Mouse (Mus musculus): ENCODE measurements around the gene 2310011J03Rik. TPM values are rescaled to one million over a fixed set of nuclear protein-coding genes. Genes with fewer than 3 reads are reported as not detected.

Gene 2310011J03Rik
- polyA plus RNA-seq, 1 experiment, result 62.6 TPM

- H3K79me3 ChIP-seq (ENCODE audit: low read depth), result no peaks in the 10 kb centered on the region
- H3K36me3 ChIP-seq (ENCODE audit: control insufficient read depth, insufficient read depth), result no peaks in the 10 kb centered on the region
- no peak overlapping the region for H3ac ChIP-seq (ENCODE audit: control insufficient read depth, insufficient read length, low read depth)
- H3K27me3 ChIP-seq (ENCODE audit: control insufficient read depth, insufficient read depth, insufficient read length), result peaks cover 23% of the 10 kb centered on the region
- TF ChIP-seq FOSL1 (IDR thresholded peaks at IDR 0.05; ENCODE audit: insufficient read depth, low read length, poor library complexity, severe bottlenecking) (no peak), MAX (IDR thresholded peaks at IDR 0.05) (no peak), CTCF (IDR thresholded peaks at IDR 0.05; ENCODE audit: control insufficient read depth, insufficient read depth, insufficient read length) (no peak), USF1 (IDR thresholded peaks at IDR 0.05; ENCODE audit: low read depth) (no peak), CEBPB (IDR thresholded peaks at IDR 0.05; ENCODE audit: low read depth) (no peak), MYOG (IDR thresholded peaks at IDR 0.05; ENCODE audit: control insufficient read depth, extremely low read depth, insufficient read length) (no peak), MYOD1 (IDR thresholded peaks at IDR 0.05; ENCODE audit: control insufficient read depth, insufficient read length, low read depth) (no peak)
- H3K4me3 ChIP-seq (ENCODE audit: insufficient read depth, poor library complexity, severe bottlenecking), result no peak overlapping the region
- peaks cover 7% of the 10 kb centered on the region for H3K79me2 ChIP-seq (ENCODE audit: control insufficient read depth, insufficient read depth)
Measured at GRCm38 (mm10) chr10:80313627-80314201, 6.6 kb downstream of the 2310011J03Rik start.

- no peaks in the 10 kb centered on the region for H3K79me2 ChIP-seq (ENCODE audit: control insufficient read depth, insufficient read depth)
- no peaks in the 10 kb centered on the region for H3K36me3 ChIP-seq (ENCODE audit: control insufficient read depth, insufficient read depth)
- H3K4me3 ChIP-seq (ENCODE audit: insufficient read depth, poor library complexity, severe bottlenecking), result no peak overlapping the region
- TF ChIP-seq CEBPB (IDR thresholded peaks at IDR 0.05; ENCODE audit: low read depth) (no peak), FOSL1 (IDR thresholded peaks at IDR 0.05; ENCODE audit: insufficient read depth, low read length, poor library complexity, severe bottlenecking) (no peak), MAX (IDR thresholded peaks at IDR 0.05) (no peak), CTCF (IDR thresholded peaks at IDR 0.05; ENCODE audit: control insufficient read depth, insufficient read depth, insufficient read length) (no peak), MYOD1 (IDR thresholded peaks at IDR 0.05; ENCODE audit: control insufficient read depth, insufficient read length, low read depth) (no peak), MYOG (IDR thresholded peaks at IDR 0.05; ENCODE audit: control insufficient read depth, extremely low read depth, insufficient read length) (no peak), USF1 (IDR thresholded peaks at IDR 0.05; ENCODE audit: low read depth) (no peak)
- peaks cover 25% of the 10 kb centered on the region for H3K27me3 ChIP-seq (ENCODE audit: control insufficient read depth, insufficient read depth, insufficient read length)
- no peaks in the 10 kb centered on the region for H3K79me3 ChIP-seq (ENCODE audit: low read depth)
- H3ac ChIP-seq (ENCODE audit: control insufficient read depth, insufficient read length, low read depth), result no peak overlapping the region
Measured at GRCm38 (mm10) chr10:80312586-80313504, 7.5 kb downstream of the 2310011J03Rik start.

DNA sequence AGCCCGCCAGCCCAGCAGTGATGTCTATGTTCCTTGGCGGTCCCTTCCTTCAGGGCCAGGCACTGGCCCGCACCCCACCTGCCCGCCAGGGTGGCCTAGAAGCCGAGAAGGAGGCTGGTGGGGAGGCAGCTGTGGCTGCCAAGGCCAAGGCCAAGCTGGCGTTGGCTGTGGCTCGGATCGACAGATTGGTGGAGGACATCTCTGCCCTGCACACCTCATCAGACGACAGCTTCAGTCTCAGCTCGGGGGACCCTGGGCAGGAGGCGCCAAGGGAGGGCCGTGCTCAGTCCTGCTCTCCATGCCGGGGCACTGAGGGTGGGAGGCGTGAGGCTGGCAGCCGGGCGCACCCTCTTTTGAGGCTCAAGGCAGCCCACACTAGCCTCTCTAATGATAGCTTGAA, 8.8 kb downstream of the 2310011J03Rik start:
- peaks cover 37% of the 10 kb centered on the region for H3K27me3 ChIP-seq (ENCODE audit: control insufficient read depth, insufficient read depth, insufficient read length)
- no peak overlapping the region for H3K4me3 ChIP-seq (ENCODE audit: insufficient read depth, poor library complexity, severe bottlenecking)
- no peaks in the 10 kb centered on the region for H3K79me3 ChIP-seq (ENCODE audit: low read depth)
- H3K36me3 ChIP-seq (ENCODE audit: control insufficient read depth, insufficient read depth), result no peaks in the 10 kb centered on the region
- H3ac ChIP-seq (ENCODE audit: control insufficient read depth, insufficient read length, low read depth), result no peak overlapping the region
- TF ChIP-seq USF1 (IDR thresholded peaks at IDR 0.05; ENCODE audit: low read depth) (no peak), MYOD1 (IDR thresholded peaks at IDR 0.05; ENCODE audit: control insufficient read depth, insufficient read length, low read depth) (no peak), CEBPB (IDR thresholded peaks at IDR 0.05; ENCODE audit: low read depth) (no peak), MYOG (IDR thresholded peaks at IDR 0.05; ENCODE audit: control insufficient read depth, extremely low read depth, insufficient read length) (no peak), FOSL1 (IDR thresholded peaks at IDR 0.05; ENCODE audit: insufficient read depth, low read length, poor library complexity, severe bottlenecking) (no peak), CTCF (IDR thresholded peaks at IDR 0.05; ENCODE audit: control insufficient read depth, insufficient read depth, insufficient read length) (no peak), MAX (IDR thresholded peaks at IDR 0.05) (no peak)
- H3K79me2 ChIP-seq (ENCODE audit: control insufficient read depth, insufficient read depth), result no peaks in the 10 kb centered on the region

DNA sequence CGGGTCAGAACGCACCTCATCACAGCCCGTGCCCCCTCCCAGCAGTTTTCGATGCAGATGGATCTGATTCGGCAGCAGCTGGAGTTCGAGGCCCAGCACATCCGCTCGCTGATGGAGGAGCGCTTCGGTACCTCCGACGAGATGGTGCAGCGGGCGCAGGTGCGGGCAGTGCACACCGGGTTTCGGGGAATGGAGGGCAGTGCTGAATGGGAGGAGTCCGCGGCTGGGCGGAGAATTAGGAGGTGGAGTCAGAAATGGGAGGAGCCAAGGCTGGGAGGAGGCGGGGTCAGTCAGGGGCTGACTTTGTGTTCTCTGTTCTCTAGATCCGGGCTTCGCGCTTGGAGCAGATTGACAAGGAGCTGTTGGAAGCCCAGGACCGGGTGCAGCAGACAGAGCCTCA, 15.5 kb downstream of the 2310011J03Rik start:
- Histone ChIP-seq H3K4me3 (ENCODE audit: insufficient read depth, poor library complexity, severe bottlenecking) (no peak overlapping the region), H3K27me3 (ENCODE audit: control insufficient read depth, insufficient read depth, insufficient read length) (peaks cover 47% of the 10 kb centered on the region)

GRCm38 (mm10) chr10:80304458-80304857, 15.9 kb downstream of the 2310011J03Rik start:
- no peaks in the 10 kb centered on the region for H3K79me2 ChIP-seq (ENCODE audit: control insufficient read depth, insufficient read depth)
- H3ac ChIP-seq (ENCODE audit: control insufficient read depth, insufficient read length, low read depth), result no peak overlapping the region
- no peaks in the 10 kb centered on the region for H3K36me3 ChIP-seq (ENCODE audit: control insufficient read depth, insufficient read depth)
- H3K79me3 ChIP-seq (ENCODE audit: low read depth), result no peaks in the 10 kb centered on the region
- TF ChIP-seq USF1 (IDR thresholded peaks at IDR 0.05; ENCODE audit: low read depth) (no peak), MAX (IDR thresholded peaks at IDR 0.05) (no peak), FOSL1 (IDR thresholded peaks at IDR 0.05; ENCODE audit: insufficient read depth, low read length, poor library complexity, severe bottlenecking) (no peak), CTCF (IDR thresholded peaks at IDR 0.05; ENCODE audit: control insufficient read depth, insufficient read depth, insufficient read length) (no peak), CEBPB (IDR thresholded peaks at IDR 0.05; ENCODE audit: low read depth) (no peak), MYOG (IDR thresholded peaks at IDR 0.05; ENCODE audit: control insufficient read depth, extremely low read depth, insufficient read length) (no peak), MYOD1 (IDR thresholded peaks at IDR 0.05; ENCODE audit: control insufficient read depth, insufficient read length, low read depth) (no peak)
- peaks cover 51% of the 10 kb centered on the region for H3K27me3 ChIP-seq (ENCODE audit: control insufficient read depth, insufficient read depth, insufficient read length)
- no peak overlapping the region for H3K4me3 ChIP-seq (ENCODE audit: insufficient read depth, poor library complexity, severe bottlenecking)

More for the DNA sequence above, 15.5 kb downstream of the 2310011J03Rik start:
- Histone ChIP-seq H3ac (ENCODE audit: control insufficient read depth, insufficient read length, low read depth) (no peak overlapping the region), H3K36me3 (ENCODE audit: control insufficient read depth, insufficient read depth) (no peaks in the 10 kb centered on the region), H3K79me3 (ENCODE audit: low read depth) (no peaks in the 10 kb centered on the region), H3K79me2 (ENCODE audit: control insufficient read depth, insufficient read depth) (no peaks in the 10 kb centered on the region)
- TF ChIP-seq MYOG (IDR thresholded peaks at IDR 0.05; ENCODE audit: control insufficient read depth, extremely low read depth, insufficient read length) (no peak), FOSL1 (IDR thresholded peaks at IDR 0.05; ENCODE audit: insufficient read depth, low read length, poor library complexity, severe bottlenecking) (no peak), MYOD1 (IDR thresholded peaks at IDR 0.05; ENCODE audit: control insufficient read depth, insufficient read length, low read depth) (no peak), CEBPB (IDR thresholded peaks at IDR 0.05; ENCODE audit: low read depth) (no peak), CTCF (IDR thresholded peaks at IDR 0.05; ENCODE audit: control insufficient read depth, insufficient read depth, insufficient read length) (no peak), MAX (IDR thresholded peaks at IDR 0.05) (no peak), USF1 (IDR thresholded peaks at IDR 0.05; ENCODE audit: low read depth) (no peak)
